Comparison of ENCODE assay signal across 28 mouse cellular contexts in the genomic region with DNA sequence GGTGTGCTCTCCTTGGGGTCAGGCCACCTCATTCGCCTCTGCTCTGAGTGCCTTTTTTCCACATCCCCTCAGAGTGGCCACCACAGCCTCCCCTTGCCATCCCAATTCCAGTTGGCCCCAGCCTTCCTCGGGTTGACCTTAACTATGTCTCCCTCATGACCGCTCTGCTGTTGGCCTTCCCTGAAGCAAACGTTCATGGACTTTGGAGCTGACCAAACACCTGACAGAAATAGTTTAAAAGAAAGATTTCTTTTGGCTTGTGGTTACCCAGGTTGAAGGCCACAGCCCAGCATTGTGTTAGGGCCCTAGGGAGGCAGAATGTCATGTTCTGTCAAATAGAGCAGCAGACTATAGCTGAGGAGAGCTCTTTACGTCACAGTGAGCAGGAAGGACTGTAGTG.
"Had no signal": no experiment of that assay in that cellular context is flagged by ENCODE, and none has a peak within 500 bp of the region (broad histone marks: within the 10 kb centered on the region; RNA-seq: fewer than 3 reads in every experiment).

No protein-coding gene starts in this region.

- DNase-seq: cerebellum, adult 18-20 months; cerebellum, adult 2 months; cerebellum, adult 8-10 months; cerebellum, adult 9-10 months; cerebellum, adult 9-11 months; cerebellum, postnatal 10 days; cerebellum, postnatal 14 days; cerebellum, postnatal 25 days; cerebellum, postnatal 36 days; embryo, embryonic 11 days; forebrain, postnatal 0 days; gastrocnemius, adult 2 months; gastrocnemius, postnatal 10 days; gastrocnemius, postnatal 14 days; gastrocnemius, postnatal 25 days; gastrocnemius, postnatal 36 days; heart, adult 11 months had no signal

- H3K4me3 ChIP-seq: embryonic facial prominence, embryonic 10.5 days; embryonic facial prominence, embryonic 12.5 days; embryonic facial prominence, embryonic 13.5 days; embryonic facial prominence, embryonic 15.5 days; erythroblast, embryonic 14.5 days; forebrain, embryonic 10.5 days; forebrain, embryonic 12.5 days; forebrain, embryonic 13.5 days; forebrain, embryonic 15.5 days; gastrocnemius, adult 2 months had no signal

- H3K27me3 ChIP-seq: embryonic facial prominence, embryonic 12.5 days; embryonic facial prominence, embryonic 13.5 days; embryonic facial prominence, embryonic 15.5 days; forebrain, embryonic 12.5 days; forebrain, embryonic 13.5 days; forebrain, embryonic 15.5 days had no signal

- H3K36me3 ChIP-seq: embryonic facial prominence, embryonic 10.5 days; embryonic facial prominence, embryonic 12.5 days; embryonic facial prominence, embryonic 13.5 days; embryonic facial prominence, embryonic 15.5 days; forebrain, embryonic 10.5 days; forebrain, embryonic 12.5 days; forebrain, embryonic 15.5 days had no signal

- H3K4me1 ChIP-seq: embryonic facial prominence, embryonic 12.5 days; embryonic facial prominence, embryonic 13.5 days; embryonic facial prominence, embryonic 15.5 days; forebrain, embryonic 10.5 days; forebrain, embryonic 12.5 days; forebrain, embryonic 13.5 days; forebrain, embryonic 15.5 days had no signal

- ATAC-seq: forebrain, embryonic 13.5 days; forebrain, embryonic 14.5 days; forebrain, embryonic 15.5 days; forebrain, embryonic 16.5 days; forebrain, postnatal 0 days had no signal

- H3K9me3 ChIP-seq: embryonic facial prominence, embryonic 10.5 days; embryonic facial prominence, embryonic 12.5 days; embryonic facial prominence, embryonic 15.5 days; forebrain, embryonic 10.5 days; forebrain, embryonic 12.5 days; forebrain, embryonic 13.5 days; forebrain, embryonic 15.5 days had no signal

- H3K27ac ChIP-seq: embryonic facial prominence, embryonic 10.5 days; embryonic facial prominence, embryonic 12.5 days; embryonic facial prominence, embryonic 13.5 days; embryonic facial prominence, embryonic 15.5 days; forebrain, embryonic 10.5 days; forebrain, embryonic 12.5 days; forebrain, embryonic 13.5 days; forebrain, embryonic 15.5 days; gastrocnemius, adult 2 months had no signal

- H3K9ac ChIP-seq: embryonic facial prominence, embryonic 12.5 days; embryonic facial prominence, embryonic 13.5 days; embryonic facial prominence, embryonic 15.5 days; forebrain, embryonic 12.5 days; forebrain, embryonic 13.5 days; forebrain, embryonic 15.5 days; forebrain, postnatal 0 days had no signal

- H3K4me2 ChIP-seq: embryonic facial prominence, embryonic 12.5 days; embryonic facial prominence, embryonic 13.5 days; embryonic facial prominence, embryonic 15.5 days; forebrain, embryonic 12.5 days; forebrain, embryonic 13.5 days; forebrain, embryonic 15.5 days had no signal
